Mouse (Mus musculus) liver, embryonic 14.5 days (tissue): Measurements from ENCODE around the gene Smarcb1.

Experiments used
- CTCF ChIP-seq: IDR thresholded peaks from 2 replicates; pipeline ENCODE4 v1.5.1; 2016; ENCODE audit warnings: antibody characterized with exemption, low read depth, control low read depth
- EP300 ChIP-seq: IDR thresholded peaks from 2 replicates; pipeline ENCODE4 v1.6.1; 2016; ENCODE audit warnings: antibody characterized with exemption, low read depth

GRCm38 (mm10) chr10:75872025-75872914, 49.1 kb downstream of the Smarcb1 start:
- TF ChIP-seq CTCF (no peak), EP300 (no peak)
